In the genomic region with DNA sequence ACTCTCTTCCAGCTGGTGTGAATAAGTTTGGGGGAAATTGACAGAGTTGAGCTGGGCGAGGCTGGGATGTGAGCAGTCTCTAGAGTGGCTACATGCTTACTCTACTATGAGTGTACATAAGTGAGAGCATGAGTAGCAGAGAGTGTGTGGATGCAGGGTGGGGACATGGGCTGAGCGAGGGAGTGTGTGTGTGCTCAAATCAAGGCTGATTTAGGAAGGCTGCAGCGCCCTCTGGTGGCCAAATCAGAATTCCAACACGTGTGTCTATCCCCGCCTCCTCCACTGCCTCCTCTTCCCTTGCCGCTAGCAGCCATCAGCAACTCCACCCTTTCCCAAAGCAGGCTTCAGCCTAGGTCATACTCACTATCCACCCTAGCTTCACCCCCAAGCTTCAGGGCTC, we compare ENCODE assay signal across 7 mouse cellular contexts. TPM values are rescaled to one million over a fixed set of nuclear protein-coding genes. Genes with fewer than 3 reads are reported as not detected.
DNase-seq lines count a peak whose midpoint lies in the region; ATAC-seq and TF ChIP-seq lines count a peak whose summit lies in the region.

No protein-coding gene starts in this region.

- intact Hi-C loops in left cerebral cortex, postnatal 25 days (cut with DNase I) = loop anchor here (5.0 kb wide), 1 partner anchor 272 kb away; no protein-coding TSS in a partner anchor

- peak; percentile 83 for DNase-seq in WW6 (ENCODE audit: low read depth, low spot score)
- DNase-seq in cerebellum, adult 2 months = peak; percentile 50 to 71
- peak; percentile 28 to 91 for DNase-seq in frontal cortex, adult 2 months (ENCODE audit: extremely low spot score in 1 of 2, low spot score in 1 of 2)
- DNase-seq in left cerebral cortex, postnatal 25 days (ENCODE audit: low spot score in 2 of 2) = peak; percentile 77 to 80
- DNase-seq in mesoderm, embryonic 11.5 days (ENCODE audit: low read depth, low spot score) = peak; percentile 87
- peak; percentile 52 for DNase-seq in skeletal muscle tissue, adult 2 months (ENCODE audit: low read depth, low spot score)

- H3K9me3 ChIP-seq in intestine, embryonic 16.5 days (ENCODE audit: control insufficient read depth, low read length) = no peaks in the 10 kb centered on the region

- H3K9ac ChIP-seq in intestine, embryonic 16.5 days (ENCODE audit: low read depth, low read length) = no peak overlapping the region

- H3K4me3 ChIP-seq in cerebellum, adult 2 months (replicated peaks; ENCODE audit: insufficient read depth, low read depth, low read length) = no peak overlapping the region
- H3K4me3 ChIP-seq in intestine, embryonic 16.5 days (ENCODE audit: low read length) = no peak overlapping the region

- no peaks in the 10 kb centered on the region for H3K36me3 ChIP-seq in intestine, embryonic 16.5 days (ENCODE audit: control insufficient read depth, insufficient read depth, low read length)

- WGBS in cerebellum, adult 2 months = 13% methylated on average over 6 of the region's 6 CpGs
- 10% methylated on average over 6 of the region's 6 CpGs for WGBS in intestine, embryonic 16.5 days

- no peaks in the 10 kb centered on the region for H3K4me1 ChIP-seq in cerebellum, adult 2 months (ENCODE audit: control insufficient read depth, insufficient read depth, low read length)
- H3K4me1 ChIP-seq in intestine, embryonic 16.5 days (ENCODE audit: control insufficient read depth, insufficient read depth, low read length) = peaks cover 4% of the 10 kb centered on the region; the same call in 1 of the 2 replicates

- no peak overlapping the region for H3K27ac ChIP-seq in cerebellum, adult 2 months (ENCODE audit: insufficient read depth, low read length)
- H3K27ac ChIP-seq in intestine, embryonic 16.5 days (ENCODE audit: low read length) = no peak overlapping the region

- peak; percentile 34 for ATAC-seq in intestine, embryonic 16.5 days

- no peaks in the 10 kb centered on the region for H3K27me3 ChIP-seq in cerebellum, adult 2 months (ENCODE audit: control insufficient read depth, insufficient read depth, low read length)
- peaks cover 7% of the 10 kb centered on the region for H3K27me3 ChIP-seq in intestine, embryonic 16.5 days (replicated peaks; ENCODE audit: control insufficient read depth, insufficient read depth, low read length)

- H3K4me2 ChIP-seq in intestine, embryonic 16.5 days (ENCODE audit: low read depth, low read length) = no peak overlapping the region

- peak; percentile 83 for TF ChIP-seq CTCF in cerebellum, adult 2 months (IDR thresholded peaks at IDR 0.05; ENCODE audit: borderline replicate concordance, insufficient read depth, low read depth, low read length)

- TF ChIP-seq POLR2A in cerebellum, adult 2 months (IDR thresholded peaks at IDR 0.05; ENCODE audit: borderline replicate concordance, insufficient read depth, low read length) = no peak

RNA-seq across cellular contexts. Expression of gene Gjb3, which starts 5.9 kb away (rescaled TPM):
- 0.18 and 0.36 TPM in 2 replicates for polyA plus RNA-seq in cerebellum, adult 2 months (2012; rRNA removed)
- 0.26 and 0.50 TPM in 2 replicates for polyA plus RNA-seq in frontal cortex, adult 2 months (2012; rRNA removed)
- polyA plus RNA-seq in intestine, embryonic 16.5 days (2015; fragmentation: Nextera tagmentation; extraction: Ambion mirVana) = 3.9 and 5.6 TPM in 2 replicates
- under 1 TPM in 1 of 2 experiments, not detected in 1; 0.27 TPM for total RNA-seq in left cerebral cortex, postnatal 25 days (2021)

RNA-seq across cellular contexts. Expression of gene Gja4, which starts 10.9 kb away (rescaled TPM):
- polyA plus RNA-seq in cerebellum, adult 2 months (2012; rRNA removed) = 7.5 and 8.3 TPM in 2 replicates
- polyA plus RNA-seq in frontal cortex, adult 2 months (2012; rRNA removed) = 7.5 and 8.3 TPM in 2 replicates
- polyA plus RNA-seq in intestine, embryonic 16.5 days (2015; fragmentation: Nextera tagmentation; extraction: Ambion mirVana) = 17.2 and 17.9 TPM in 2 replicates
- 1 to 10 TPM; 3.1 to 4.8 TPM for total RNA-seq in left cerebral cortex, postnatal 25 days (2021)

RNA-seq across cellular contexts. Expression of gene Gjb4, which starts 29.1 kb away (rescaled TPM):
- polyA plus RNA-seq in cerebellum, adult 2 months (2012; rRNA removed) = 0.10 TPM in 1 of 2 replicates, not detected in the other
- polyA plus RNA-seq in frontal cortex, adult 2 months (2012; rRNA removed) = not detected in 2 replicates
- 0.09 TPM in 1 of 2 replicates, not detected in the other for polyA plus RNA-seq in intestine, embryonic 16.5 days (2015; fragmentation: Nextera tagmentation; extraction: Ambion mirVana)
- total RNA-seq in left cerebral cortex, postnatal 25 days (2021) = not detected

RNA-seq across cellular contexts. Expression of gene Gjb5, which starts 33.2 kb away (rescaled TPM):
- 0.05 and 0.06 TPM in 2 replicates for polyA plus RNA-seq in cerebellum, adult 2 months (2012; rRNA removed)
- 0.04 and 0.19 TPM in 2 replicates for polyA plus RNA-seq in frontal cortex, adult 2 months (2012; rRNA removed)
- polyA plus RNA-seq in intestine, embryonic 16.5 days (2015; fragmentation: Nextera tagmentation; extraction: Ambion mirVana) = 0.73 and 0.88 TPM in 2 replicates
- not detected for total RNA-seq in left cerebral cortex, postnatal 25 days (2021)
